In genomic region chr7:80199286-80199685, GRCm38 (mm10) we compare ENCODE assay signal across 8 mouse cellular contexts. TPM values are rescaled to one million over a fixed set of nuclear protein-coding genes. Genes with fewer than 3 reads are reported as not detected.
A peak's percentile ranks its signal among the peaks of the same experiment; 100 is the strongest.
DNase-seq lines count a peak whose midpoint lies in the region; ATAC-seq and TF ChIP-seq lines count a peak whose summit lies in the region.

No protein-coding gene starts in this region.

- H3K4me2 ChIP-seq in liver, postnatal 0 days (ENCODE audit: low read depth, low read length), result peak overlapping the region; percentile 90

- H3K27me3 ChIP-seq in heart, embryonic 10.5 days (ENCODE audit: insufficient read depth, poor library complexity, severe bottlenecking), result no peaks in the 10 kb centered on the region
- no peaks in the 10 kb centered on the region for H3K27me3 ChIP-seq in E14TG2a.4 (ENCODE audit: insufficient read depth, low read length)
- H3K27me3 ChIP-seq in hindbrain, embryonic 10.5 days (ENCODE audit: insufficient read depth, poor library complexity, severe bottlenecking), result no peaks in the 10 kb centered on the region
- no peaks in the 10 kb centered on the region for H3K27me3 ChIP-seq in liver, postnatal 0 days (ENCODE audit: insufficient read depth, low read length)

- H3K9me3 ChIP-seq in heart, embryonic 10.5 days, result no peaks in the 10 kb centered on the region
- H3K9me3 ChIP-seq in E14TG2a.4 (ENCODE audit: low read length), result no peaks in the 10 kb centered on the region
- no peaks in the 10 kb centered on the region for H3K9me3 ChIP-seq in hindbrain, embryonic 10.5 days
- H3K9me3 ChIP-seq in liver, postnatal 0 days (ENCODE audit: low read length), result no peaks in the 10 kb centered on the region

- H3K27ac ChIP-seq in heart, embryonic 10.5 days, result peak overlapping the region; percentile 91; the same call in 1 of the 2 replicates
- H3K27ac ChIP-seq in hindbrain, embryonic 10.5 days, result peak overlapping the region; percentile 95
- peak overlapping the region; percentile 93 for H3K27ac ChIP-seq in liver, postnatal 0 days (ENCODE audit: low read depth)

- TF ChIP-seq CTCF in E14TG2a.4 (conservative IDR thresholded peaks at IDR 0.05; ENCODE audit: low read length), result no peak
- TF ChIP-seq CTCF in liver, postnatal 0 days (IDR thresholded peaks at IDR 0.05; ENCODE audit: low read depth), result no peak

- no peak for ATAC-seq in liver, postnatal 0 days

- H3K9ac ChIP-seq in liver, postnatal 0 days (replicated peaks), result peak overlapping the region; percentile 90

- peak overlapping the region; percentile 80 for H3K4me3 ChIP-seq in heart, embryonic 10.5 days
- peak overlapping the region; percentile 94 for H3K4me3 ChIP-seq in E14TG2a.4 (replicated peaks; ENCODE audit: low read length)
- peak overlapping the region; percentile 72 for H3K4me3 ChIP-seq in hindbrain, embryonic 10.5 days
- H3K4me3 ChIP-seq in liver, postnatal 0 days (ENCODE audit: low read depth, low read length), result peak overlapping the region; percentile 87

- peaks cover 40% of the 10 kb centered on the region for H3K4me1 ChIP-seq in heart, embryonic 10.5 days
- peaks cover 88% of the 10 kb centered on the region for H3K4me1 ChIP-seq in E14TG2a.4 (replicated peaks; ENCODE audit: low read depth, low read length)
- peaks cover 82% of the 10 kb centered on the region for H3K4me1 ChIP-seq in hindbrain, embryonic 10.5 days (replicated peaks)
- peaks cover 73% of the 10 kb centered on the region for H3K4me1 ChIP-seq in liver, postnatal 0 days (ENCODE audit: insufficient read depth)

- no peak for TF ChIP-seq EP300 in liver, postnatal 0 days (IDR thresholded peaks at IDR 0.05; ENCODE audit: low read depth)

- H3K36me3 ChIP-seq in heart, embryonic 10.5 days, result peaks cover 8% of the 10 kb centered on the region; the same call in 1 of the 2 replicates
- H3K36me3 ChIP-seq in E14TG2a.4 (ENCODE audit: insufficient read depth, low read length), result peaks cover 53% of the 10 kb centered on the region
- H3K36me3 ChIP-seq in hindbrain, embryonic 10.5 days, result peaks cover 24% of the 10 kb centered on the region
- H3K36me3 ChIP-seq in liver, postnatal 0 days (replicated peaks; ENCODE audit: insufficient read depth, low read length), result peaks cover 16% of the 10 kb centered on the region

- WGBS in heart, embryonic 10.5 days, result 42% methylated on average over 6 of the region's 6 CpGs
- 38% methylated on average over 6 of the region's 6 CpGs for WGBS in hindbrain, embryonic 10.5 days
- 24% methylated on average over 6 of the region's 6 CpGs for WGBS in liver, postnatal 0 days (ENCODE audit: insufficient replicate concordance)

- DNase-seq in heart, embryonic 10.5 days (ENCODE audit: low spot score), result no peak
- no peak for DNase-seq in heart, adult 9 months (ENCODE audit: low spot score in 2 of 2)
- no peak for DNase-seq in hindbrain, embryonic 10.5 days (ENCODE audit: low spot score)
- no peak for DNase-seq in liver, postnatal 0 days
- no peak for DNase-seq in MN1 (ENCODE audit: low spot score)
- no peak for DNase-seq in spleen, adult 12 weeks (ENCODE audit: low spot score)
- DNase-seq in right cerebral cortex, postnatal 25 days, result no peak

RNA-seq across cellular contexts. Expression of gene Sema4b, which starts 12.6 kb away (rescaled TPM):
- polyA plus RNA-seq in heart, embryonic 10.5 days (2016; fragmentation: Nextera tagmentation; extraction: Ambion mirVana), result 7.8 and 8.9 TPM in 2 replicates
- polyA plus RNA-seq in hindbrain, embryonic 10.5 days (2016; fragmentation: Nextera tagmentation; extraction: Ambion mirVana), result 14.0 and 17.5 TPM in 2 replicates
- 11.7 and 13.5 TPM in 2 replicates for polyA plus RNA-seq in liver, postnatal 0 days (2015; fragmentation: Nextera tagmentation; extraction: Ambion mirVana)

RNA-seq across cellular contexts. Expression of gene Cib1, which starts 33.3 kb away (rescaled TPM):
- 61.9 and 74.9 TPM in 2 replicates for polyA plus RNA-seq in heart, embryonic 10.5 days (2016; fragmentation: Nextera tagmentation; extraction: Ambion mirVana)
- 74.8 and 79.6 TPM in 2 replicates for polyA plus RNA-seq in hindbrain, embryonic 10.5 days (2016; fragmentation: Nextera tagmentation; extraction: Ambion mirVana)
- polyA plus RNA-seq in liver, postnatal 0 days (2015; fragmentation: Nextera tagmentation; extraction: Ambion mirVana), result 79.4 and 89.2 TPM in 2 replicates

RNA-seq across cellular contexts. Expression of gene Gdpgp1, which starts 33.4 kb away (rescaled TPM):
- 5.2 and 5.8 TPM in 2 replicates for polyA plus RNA-seq in heart, embryonic 10.5 days (2016; fragmentation: Nextera tagmentation; extraction: Ambion mirVana)
- polyA plus RNA-seq in hindbrain, embryonic 10.5 days (2016; fragmentation: Nextera tagmentation; extraction: Ambion mirVana), result 6.2 and 6.5 TPM in 2 replicates
- polyA plus RNA-seq in liver, postnatal 0 days (2015; fragmentation: Nextera tagmentation; extraction: Ambion mirVana), result 1.5 and 1.6 TPM in 2 replicates

RNA-seq across cellular contexts. Expression of gene Ttll13, which starts 46.9 kb away (rescaled TPM):
- polyA plus RNA-seq in heart, embryonic 10.5 days (2016; fragmentation: Nextera tagmentation; extraction: Ambion mirVana), result 0.54 and 0.84 TPM in 2 replicates
- polyA plus RNA-seq in hindbrain, embryonic 10.5 days (2016; fragmentation: Nextera tagmentation; extraction: Ambion mirVana), result 0.70 and 0.98 TPM in 2 replicates
- 0.43 TPM in 2 replicates for polyA plus RNA-seq in liver, postnatal 0 days (2015; fragmentation: Nextera tagmentation; extraction: Ambion mirVana)
